Mouse (Mus musculus) urinary bladder, postnatal 25 days (tissue): ENCODE results near the gene Pnmal1.
A peak's percentile ranks its signal among the peaks of the same experiment; 100 is the strongest.
"Not testable (repeated sequence)": the region's sequence is repeated elsewhere in the genome, so short reads cannot be mapped to it uniquely, and the experiment has no call there.

ENCODE experiments used
- DNase-seq: peaks from one replicate; pipeline ENCODE4 v3.0.0; 2022; ENCODE audit warnings: low spot score

The Pnmal1 gene

DNA sequence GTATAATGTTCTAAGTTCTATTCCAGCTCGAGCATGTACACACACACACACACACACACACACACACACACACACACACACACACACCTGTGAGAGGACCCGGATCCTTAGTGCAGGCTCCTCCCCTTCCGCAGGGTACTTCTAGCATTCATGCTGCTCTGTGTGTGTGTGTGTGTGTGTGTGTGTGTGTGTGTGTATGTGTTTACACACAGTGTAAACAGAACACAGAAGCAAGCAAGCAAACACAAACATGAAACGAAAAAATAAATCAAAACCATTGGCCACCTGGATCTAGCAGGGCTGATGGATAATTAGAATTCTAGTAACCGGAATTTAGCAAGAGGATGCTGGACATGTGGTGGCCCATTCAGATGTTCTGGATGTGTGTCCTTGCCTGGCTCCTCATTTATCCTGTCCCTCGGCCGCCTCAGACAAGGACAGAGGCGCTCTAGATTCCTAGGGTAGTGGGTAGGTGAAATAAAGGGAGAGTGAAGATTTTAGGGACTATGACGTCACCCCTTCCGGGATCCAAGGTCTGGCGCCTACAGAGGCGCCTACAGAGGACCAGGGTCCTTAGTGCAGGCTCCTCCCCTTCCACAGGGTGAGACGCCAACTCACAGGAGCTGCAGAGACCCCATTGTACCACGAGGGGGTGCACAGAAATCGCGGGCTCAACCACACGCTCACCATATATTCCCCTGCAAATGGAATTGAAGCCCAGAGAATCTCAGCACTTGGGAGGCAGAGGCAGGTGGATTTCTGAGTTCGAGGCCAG, 8.4 kb upstream of the Pnmal1 start:
- peak; percentile 59 for DNase-seq

DNA sequence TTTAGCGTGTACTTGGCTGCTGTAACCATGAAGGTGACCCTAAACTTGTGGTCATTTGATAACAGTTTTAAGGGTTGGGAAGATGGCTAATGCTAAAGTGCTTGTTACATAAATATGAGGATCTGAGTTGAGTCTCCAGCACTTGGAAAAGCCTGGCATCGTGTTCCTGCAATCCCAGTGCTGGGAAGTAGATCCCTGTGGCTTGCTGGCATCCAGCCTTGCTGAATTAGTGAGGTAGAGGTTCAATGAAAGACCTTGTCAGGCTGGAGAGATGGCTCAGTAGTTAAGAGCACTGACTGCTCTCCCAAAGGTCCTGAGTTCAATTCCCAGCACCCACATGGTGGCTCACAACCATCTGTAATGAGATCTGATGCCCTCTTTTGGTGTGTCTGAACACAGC, 5.7 kb upstream of the Pnmal1 start:
- DNase-seq = not testable (repeated sequence)

DNA sequence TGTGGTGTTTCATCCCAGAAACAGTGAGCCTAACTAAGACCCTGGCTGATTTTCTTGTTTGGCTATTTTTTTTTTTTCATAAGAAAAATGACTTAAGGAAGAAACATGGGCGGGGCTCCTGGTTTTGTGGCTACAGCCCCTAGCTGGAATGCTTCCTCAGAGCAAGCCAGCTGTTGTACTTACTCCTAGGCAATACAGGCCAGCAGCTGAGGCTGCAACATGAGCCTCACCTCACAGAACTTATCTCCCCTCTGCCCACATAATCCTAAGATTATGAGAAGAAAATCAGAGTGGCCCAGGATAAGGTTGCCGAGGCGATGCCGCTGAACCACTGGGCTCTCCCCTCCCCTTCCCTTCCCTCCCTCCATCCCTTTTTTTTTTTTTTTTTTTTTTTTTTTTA, 3.8 kb upstream of the Pnmal1 start:
- no peak for DNase-seq

GRCm38 (mm10) chr7:16956410-16957265, 2.8 kb upstream of the Pnmal1 start:
- no peak for DNase-seq

DNA sequence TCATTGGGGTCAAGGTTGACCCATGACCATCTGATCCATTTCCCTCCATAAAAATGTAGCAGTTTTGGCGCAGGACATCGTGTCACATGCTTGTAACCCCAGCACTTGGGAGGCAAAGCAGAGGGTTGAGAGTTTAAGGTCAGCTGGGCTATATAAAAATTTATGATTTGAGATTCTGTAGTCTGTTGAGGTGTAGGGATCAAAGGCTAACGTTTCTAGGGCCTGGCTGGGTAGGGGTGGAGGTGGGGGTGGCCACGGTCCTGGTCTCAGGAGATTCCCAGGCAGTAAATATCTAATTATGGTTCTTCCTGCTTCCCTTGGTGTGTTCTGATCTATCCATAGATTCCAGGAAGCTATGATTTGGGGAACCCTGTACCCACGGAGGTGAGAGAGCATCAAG, 2.2 kb downstream of the Pnmal1 start:
- DNase-seq = no peak

- DNase-seq = no peak
Observed at GRCm38 (mm10) chr7:16968414-16968813, 8.9 kb downstream of the Pnmal1 start.

GRCm38 (mm10) chr7:16971160-16971559, 11.7 kb downstream of the Pnmal1 start:
- DNase-seq = no peak

GRCm38 (mm10) chr7:16974018-16974417, 14.5 kb downstream of the Pnmal1 start:
- no peak for DNase-seq

DNA sequence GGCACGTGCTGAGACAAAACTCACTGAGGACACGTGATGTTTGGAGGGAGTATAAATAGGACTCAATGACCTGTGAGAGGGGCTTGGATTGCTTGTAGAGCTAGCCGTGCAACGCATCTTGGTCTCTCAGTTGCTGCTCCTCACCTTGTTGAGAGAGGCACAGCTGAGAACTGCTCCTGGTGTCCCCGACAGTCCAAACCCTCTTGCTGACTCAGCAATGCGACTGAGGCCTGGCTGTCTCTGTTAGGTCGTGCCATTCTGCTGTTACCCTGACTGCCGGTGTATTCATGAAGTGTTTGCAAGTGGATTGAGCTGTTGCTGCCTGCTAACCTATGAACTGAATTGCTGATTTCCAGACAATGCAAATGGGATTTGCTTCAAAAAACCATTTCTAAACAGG, 16.8 kb downstream of the Pnmal1 start:
- DNase-seq = no peak

DNA sequence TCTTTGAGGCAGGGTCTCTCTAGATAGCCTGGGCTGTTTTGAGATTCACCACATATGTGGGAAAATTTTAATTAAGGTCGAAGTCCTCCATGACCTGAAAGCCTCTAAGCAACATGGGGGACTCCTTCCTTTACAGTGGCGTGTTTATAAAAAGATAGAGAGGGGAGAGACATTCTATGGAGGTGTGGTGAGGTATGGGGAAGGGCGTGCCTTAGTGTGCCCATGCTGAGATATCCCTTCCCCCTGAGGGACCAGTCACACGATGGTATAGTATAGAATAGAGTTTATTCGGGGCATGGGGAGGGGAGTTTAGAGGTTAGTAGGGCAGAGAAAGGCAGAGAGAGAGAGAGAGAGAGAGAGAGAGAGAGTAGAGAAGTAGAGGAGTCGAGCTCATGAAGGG, 18.7 kb downstream of the Pnmal1 start:
- no peak for DNase-seq

- DNase-seq = no peak
Observed at GRCm38 (mm10) chr7:16978593-16978992, 19.1 kb downstream of the Pnmal1 start.

GRCm38 (mm10) chr7:16980348-16980747, 20.9 kb downstream of the Pnmal1 start:
- peak; percentile 26 for DNase-seq

GRCm38 (mm10) chr7:16982859-16983568, 23.5 kb downstream of the Pnmal1 start, which contains the start of gene Gm42372:
Gm42372 (plus strand) TSS chr7:16983086.
- DNase-seq = no peak

GRCm38 (mm10) chr7:16987541-16988149, 28.2 kb downstream of the Pnmal1 start:
- DNase-seq = no peak

DNA sequence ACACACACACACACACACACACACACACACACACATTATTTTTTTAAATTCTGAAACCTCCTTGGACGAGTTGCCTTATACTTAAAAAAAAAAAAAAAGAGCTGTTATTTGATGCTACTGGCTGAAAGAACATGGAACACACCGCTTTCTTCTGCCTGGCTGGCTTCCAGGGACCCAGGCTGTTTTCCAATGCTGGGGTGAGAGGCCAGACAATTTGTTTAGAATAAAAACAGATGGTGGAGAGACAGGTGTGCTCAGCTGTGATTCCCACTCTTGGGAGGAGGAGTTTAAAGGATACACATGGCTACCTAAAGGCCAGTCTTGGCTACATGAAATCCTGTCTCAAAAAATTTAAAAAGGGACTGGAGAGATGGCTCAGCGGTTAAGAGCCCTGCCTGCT, 28.9 kb downstream of the Pnmal1 start:
- no peak for DNase-seq

GRCm38 (mm10) chr7:16990006-16990744, 30.7 kb downstream of the Pnmal1 start:
- no peak for DNase-seq

DNA sequence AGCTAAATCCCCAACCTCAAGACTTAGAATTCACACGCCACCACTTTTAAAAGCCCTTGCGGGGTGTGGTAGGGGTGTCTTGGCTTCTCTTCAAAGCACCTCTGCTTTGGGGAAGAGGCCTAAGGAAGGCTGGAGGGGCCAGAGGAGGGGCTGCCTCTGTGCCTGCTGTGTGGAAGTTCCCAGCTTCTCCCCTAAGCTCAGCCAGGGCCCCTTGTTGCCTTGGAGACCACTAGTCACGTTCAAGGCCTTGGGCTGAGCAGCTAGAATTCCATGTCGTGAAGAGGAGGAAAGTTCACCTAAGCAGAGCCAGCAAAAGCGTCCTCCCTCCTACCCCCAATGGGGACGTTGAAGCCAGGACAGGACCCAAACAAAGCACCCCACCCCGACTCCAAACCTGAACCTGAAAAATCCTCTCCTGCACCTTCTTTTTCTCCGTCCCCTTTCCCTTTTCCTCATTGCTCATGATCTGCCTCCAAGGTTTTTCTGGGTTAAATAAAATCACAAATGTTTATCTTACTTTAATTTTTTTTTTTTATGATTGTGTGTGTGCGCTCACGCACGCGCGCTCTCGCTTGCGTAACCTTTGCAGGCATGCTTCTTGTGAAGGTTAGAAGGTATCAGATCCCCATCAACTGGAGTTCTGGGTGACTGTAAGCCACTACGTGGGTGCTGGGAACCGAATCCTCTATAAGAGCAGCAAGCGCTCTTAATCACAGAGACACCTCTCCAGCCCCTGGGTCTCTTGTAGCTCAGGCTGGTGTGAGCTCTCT, 32.4 kb downstream of the Pnmal1 start:
- no peak for DNase-seq

DNA sequence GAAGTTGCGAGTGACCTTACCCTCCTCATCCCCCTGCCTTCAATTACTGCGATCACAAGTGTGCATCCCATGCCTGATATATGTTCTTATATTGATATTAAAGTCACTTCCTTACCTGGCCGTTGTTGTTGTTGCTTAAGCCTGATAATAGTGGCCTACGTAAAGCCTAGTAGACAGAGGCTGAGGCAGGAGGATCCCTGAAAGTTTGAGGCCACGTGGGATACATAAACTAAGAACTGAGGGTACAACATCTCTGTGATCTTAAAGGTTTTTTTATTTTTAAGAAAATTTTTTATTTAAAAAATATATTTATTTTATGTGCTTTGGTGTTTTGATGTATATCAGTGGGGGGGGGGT, 33.0 kb downstream of the Pnmal1 start, which contains the start of gene Ccdc8:
Gene Ccdc8 (plus strand): TSS at position 258 of the 357 bp plus-strand sequence.
- DNase-seq = no peak

- peak; percentile 56 for DNase-seq
Observed at GRCm38 (mm10) chr7:16993651-16994399, 34.3 kb downstream of the Pnmal1 start.

DNA sequence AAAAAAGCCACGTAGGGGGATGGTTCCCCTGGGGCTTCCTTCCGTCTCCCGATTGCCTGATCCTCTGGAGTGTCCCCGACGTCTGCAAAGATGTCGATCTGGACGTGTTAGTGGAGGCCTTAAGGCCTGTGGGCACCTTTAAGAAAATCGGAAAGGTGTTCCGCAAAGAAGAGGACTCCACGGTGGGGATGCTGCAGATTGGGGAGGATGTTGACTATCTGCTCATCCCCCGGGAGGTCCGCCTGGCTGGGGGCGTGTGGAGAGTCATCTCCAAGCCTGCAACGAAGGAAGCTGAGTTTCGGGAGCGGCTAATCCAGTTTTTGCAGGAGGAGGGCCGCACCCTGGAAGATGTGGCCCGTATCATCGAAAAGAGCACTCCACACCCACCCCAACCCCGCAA, 34.9 kb downstream of the Pnmal1 start:
- no peak for DNase-seq
